Mouse (Mus musculus): ENCODE measurements at regions not wholly inside any gene's neighbourhood (a gene's known extent, or its start where the extent isn't known, plus 50 kb on each side); places are given as distances from the start of the nearest gene placed in this dataset.

- Histone ChIP-seq H3K9me3 (replicated peaks; ENCODE audit: insufficient read depth, low read length) (no peaks in the 10 kb centered on the region), H3K27ac (ENCODE audit: control insufficient read depth, low read depth, low read length) (no peak overlapping the region), H3K36me3 (ENCODE audit: control insufficient read depth in 1 of 2, insufficient read depth in 2 of 2, low read length in 2 of 2) (no peaks in the 10 kb centered on the region), H3K4me1 (ENCODE audit: control insufficient read depth in 1 of 2, insufficient read depth in 2 of 2, low read length in 2 of 2) (no peaks in the 10 kb centered on the region), H3K4me3 (ENCODE audit: control insufficient read depth in 1 of 2, insufficient read depth in 1 of 2, low read depth in 2 of 2, low read length in 2 of 2) (no peak overlapping the region), H3K79me2 (ENCODE audit: control insufficient read depth, insufficient read depth, low read length, poor library complexity) (no peaks in the 10 kb centered on the region), H3K9ac (ENCODE audit: control insufficient read depth, low read depth, low read length, poor library complexity, severe bottlenecking) (no peak overlapping the region), H3K27me3 (ENCODE audit: control insufficient read depth in 1 of 2, insufficient read depth in 2 of 2, low read length in 2 of 2) (no peaks in the 10 kb centered on the region)
- no peak for TF ChIP-seq CHD1 (IDR thresholded peaks at IDR 0.05; ENCODE audit: low read depth, low read length)
- no peak for TF ChIP-seq UBTF (IDR thresholded peaks at IDR 0.05; ENCODE audit: borderline replicate concordance, insufficient read depth, low read depth, low read length)
- TF ChIP-seq HCFC1 (IDR thresholded peaks at IDR 0.05; ENCODE audit: low read depth, low read length), result no peak
- no peak for TF ChIP-seq GATA1 (IDR thresholded peaks at IDR 0.05; ENCODE audit: low read depth, low read length)
- TF ChIP-seq ZKSCAN1 (IDR thresholded peaks at IDR 0.05; ENCODE audit: low read depth, low read length), result no peak
- TF ChIP-seq MEF2A (IDR thresholded peaks at IDR 0.05; ENCODE audit: extremely low read depth, insufficient replicate concordance, low read depth, low read length, poor library complexity, severe bottlenecking), result no peak
- TF ChIP-seq TAL1 (IDR thresholded peaks at IDR 0.05; ENCODE audit: low read length), result no peak
- no peak for TF ChIP-seq JUND (IDR thresholded peaks at IDR 0.05; ENCODE audit: low read depth, low read length)
- TF ChIP-seq CHD2 (IDR thresholded peaks at IDR 0.05; ENCODE audit: low read length), result no peak
- TF ChIP-seq SMC3 (IDR thresholded peaks at IDR 0.05; ENCODE audit: low read depth, low read length), result no peak
- TF ChIP-seq MAZ (IDR thresholded peaks at IDR 0.05; ENCODE audit: low read depth, low read length), result no peak
- TF ChIP-seq MAFK (IDR thresholded peaks at IDR 0.05; ENCODE audit: borderline replicate concordance, low read depth, low read length), result no peak
- peak; percentile 3 for DNase-seq (ENCODE audit: low read depth, low spot score)
Observed at GRCm38 (mm10) chr3:105392611-105393514, 59.3 kb upstream of the Kcnd3 start.
